Mouse (Mus musculus) A20 (cell line): ENCODE data around the gene Tmem150c.

ENCODE experiments used
- DNase-seq: peaks from one replicate; pipeline ENCODE4 v3.0.0-alpha.2; 2011; ENCODE audit warnings: low read depth, low spot score

The Tmem150c gene

GRCm38 (mm10) chr5:100097967-100098366, 61.6 kb downstream of the Tmem150c start:
- DNase-seq = no peak

- DNase-seq = no peak
Measured at GRCm38 (mm10) chr5:100096955-100097354, 62.7 kb downstream of the Tmem150c start.

- DNase-seq = no peak
Measured at GRCm38 (mm10) chr5:100091602-100092001, 68.0 kb downstream of the Tmem150c start.

DNA sequence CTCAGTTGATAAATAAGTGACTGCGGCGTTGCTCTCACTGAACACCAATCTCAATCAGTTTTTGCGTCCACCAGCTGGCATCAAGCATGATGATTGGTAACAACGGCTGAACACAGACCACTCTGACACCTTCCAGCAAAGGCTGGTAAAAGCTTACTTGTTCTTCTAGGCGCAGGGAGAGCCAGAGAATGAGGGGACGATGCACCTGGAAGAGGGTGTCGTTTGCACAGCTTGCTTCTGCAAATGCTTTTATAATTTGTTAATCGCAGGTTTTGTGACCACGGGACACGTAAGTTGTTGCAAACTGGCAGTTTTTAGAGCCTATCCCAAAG, 68.4 kb downstream of the Tmem150c start:
- DNase-seq = no peak

GRCm38 (mm10) chr5:100090515-100091262, 68.9 kb downstream of the Tmem150c start:
- DNase-seq = no peak

- no peak for DNase-seq
Measured at GRCm38 (mm10) chr5:100085097-100085496, 74.5 kb downstream of the Tmem150c start.

GRCm38 (mm10) chr5:100083953-100084562, 75.5 kb downstream of the Tmem150c start:
- no peak for DNase-seq

GRCm38 (mm10) chr5:100082006-100082405, 77.6 kb downstream of the Tmem150c start:
- DNase-seq = peak; percentile 27

- no peak for DNase-seq
Measured at GRCm38 (mm10) chr5:100079931-100080275, 79.7 kb downstream of the Tmem150c start.

- DNase-seq = peak; percentile 70
Measured at GRCm38 (mm10) chr5:100079040-100079930, 80.3 kb downstream of the Tmem150c start.

DNA sequence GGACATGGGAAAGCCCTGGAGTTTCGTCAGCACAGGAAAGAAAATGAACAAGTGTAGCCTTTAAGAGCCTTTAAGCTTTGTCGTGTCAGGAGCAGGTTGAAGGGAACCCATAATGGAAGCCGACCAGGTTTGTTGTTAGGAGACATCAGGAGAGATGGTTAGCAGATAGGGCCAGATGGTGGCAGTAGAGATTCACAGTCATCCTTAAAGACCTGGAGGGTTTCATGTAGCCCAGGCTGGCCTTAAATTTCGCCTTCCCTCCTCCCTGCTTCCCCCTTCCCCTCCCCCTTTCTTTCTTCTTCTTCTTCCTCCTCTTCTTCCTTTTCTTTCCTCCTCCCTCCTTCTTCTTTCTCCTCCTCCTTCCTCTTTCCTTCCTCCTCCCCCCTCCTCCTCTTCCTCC, 85.0 kb downstream of the Tmem150c start:
- DNase-seq = peak; percentile 27

GRCm38 (mm10) chr5:100072557-100072956, 87.1 kb downstream of the Tmem150c start:
- no peak for DNase-seq

- no peak for DNase-seq
Measured at GRCm38 (mm10) chr5:100071541-100071940, 88.1 kb downstream of the Tmem150c start.

- DNase-seq = peak; percentile 72
Measured at GRCm38 (mm10) chr5:100070255-100070654, 89.4 kb downstream of the Tmem150c start.

- DNase-seq = no peak
Measured at GRCm38 (mm10) chr5:100069526-100069925, 90.1 kb downstream of the Tmem150c start.

DNA sequence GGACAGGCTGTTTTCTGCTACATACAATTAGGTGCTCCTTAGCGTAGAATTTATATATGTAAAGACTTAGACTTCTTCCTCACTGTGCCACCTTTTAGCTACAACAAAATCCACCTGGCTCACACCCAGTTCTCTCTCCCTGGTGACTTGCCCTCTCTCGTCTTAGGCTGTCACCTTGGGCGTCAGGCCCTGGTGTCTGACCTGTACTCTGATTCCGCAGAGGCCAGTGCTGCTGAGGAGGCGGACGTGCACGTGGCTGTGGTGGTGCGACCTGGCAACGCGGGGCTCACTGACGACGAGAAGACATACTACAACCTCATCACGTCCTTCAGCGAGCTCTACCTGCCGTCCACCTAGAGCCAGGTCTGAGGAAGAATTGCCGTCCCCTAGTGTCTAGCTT, 92.0 kb downstream of the Tmem150c start:
- no peak for DNase-seq

GRCm38 (mm10) chr5:100060876-100061275, 98.7 kb downstream of the Tmem150c start:
- DNase-seq = no peak

DNA sequence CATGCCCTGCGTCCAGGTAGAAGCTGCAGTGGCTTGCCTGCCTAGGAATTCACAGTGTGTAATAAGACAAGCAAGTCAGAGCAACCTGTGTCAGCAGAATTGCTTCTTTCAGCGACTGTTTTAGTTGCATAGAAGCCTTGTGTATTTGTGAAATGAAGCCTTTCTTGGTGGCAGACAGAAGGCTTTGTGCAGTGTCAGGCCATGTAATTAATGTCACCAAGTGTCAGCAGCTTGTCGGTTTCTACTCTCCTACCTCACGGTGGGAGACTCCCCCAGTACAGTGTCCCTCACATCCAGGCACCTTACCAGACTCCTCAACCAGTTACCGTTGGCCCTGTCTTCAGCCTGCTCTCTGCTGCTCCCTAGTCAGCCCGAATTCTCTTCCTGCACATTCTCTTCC, 100.3 kb downstream of the Tmem150c start:
- no peak for DNase-seq

DNA sequence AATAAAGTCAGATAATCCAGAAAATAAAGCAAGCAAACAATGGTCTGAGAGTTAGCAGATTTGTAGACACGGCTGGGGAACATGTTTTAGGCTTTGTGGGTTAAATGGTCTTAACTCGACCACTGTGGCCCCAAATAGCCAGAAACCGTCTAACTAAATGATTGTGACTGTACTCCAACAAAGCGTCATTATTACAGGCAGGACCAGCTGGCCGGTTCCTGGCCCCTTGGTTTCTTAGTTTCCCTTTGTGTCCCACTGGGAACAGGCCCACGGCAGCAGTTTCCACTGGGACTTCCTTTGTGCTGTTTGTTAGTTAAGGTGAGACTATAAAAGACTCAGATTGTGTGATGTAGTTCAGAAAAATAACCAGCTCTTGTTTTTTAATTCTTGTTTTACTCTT, 100.9 kb downstream of the Tmem150c start:
- DNase-seq = no peak

DNA sequence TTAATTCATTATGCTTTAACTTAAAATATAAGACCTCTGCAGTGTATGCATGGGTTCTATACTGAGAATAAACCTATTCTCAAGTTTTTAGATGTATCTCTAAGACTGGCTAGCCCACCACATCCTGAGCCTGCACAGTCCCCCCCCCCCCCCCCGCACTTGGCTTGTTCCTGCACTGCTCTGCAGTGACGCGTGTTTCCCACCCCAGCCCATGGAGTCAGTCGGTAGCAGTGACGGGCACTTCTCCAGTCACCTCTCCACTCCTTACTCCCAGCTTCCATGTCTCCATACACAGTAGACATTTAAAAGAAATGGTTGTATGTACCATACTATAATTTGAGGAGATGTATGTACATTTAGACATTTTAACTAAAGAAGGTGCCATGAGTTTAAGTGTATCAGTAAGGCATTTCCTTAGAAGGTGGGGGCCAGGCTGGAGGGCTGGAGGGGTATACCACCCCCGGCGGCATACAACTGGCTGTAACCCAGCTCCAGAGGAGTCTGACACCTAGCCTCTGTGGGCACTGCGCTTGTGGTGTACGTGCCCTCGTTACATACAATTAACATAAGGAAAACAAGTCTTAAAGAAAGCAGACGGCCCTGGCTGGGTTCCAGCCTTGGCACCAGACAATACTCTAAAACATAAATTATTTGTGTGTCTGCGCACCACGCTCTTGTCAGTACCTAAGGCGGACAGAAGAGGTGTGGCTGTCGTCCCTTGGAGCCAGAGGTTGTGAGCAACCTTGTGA, 102.0 kb downstream of the Tmem150c start:
- no peak for DNase-seq

GRCm38 (mm10) chr5:100055866-100056369, 103.7 kb downstream of the Tmem150c start:
- no peak for DNase-seq
